Mouse (Mus musculus) retina, postnatal 7 days (tissue): ENCODE measurements around the gene Sept11.
A peak's percentile ranks its signal among the peaks of the same experiment; 100 is the strongest.

Experiments
- DNase-seq: peaks from one replicate; pipeline ENCODE4 v3.0.0-alpha.2; 2012; ENCODE audit warnings: low read depth, low spot score

The Sept11 gene

DNA sequence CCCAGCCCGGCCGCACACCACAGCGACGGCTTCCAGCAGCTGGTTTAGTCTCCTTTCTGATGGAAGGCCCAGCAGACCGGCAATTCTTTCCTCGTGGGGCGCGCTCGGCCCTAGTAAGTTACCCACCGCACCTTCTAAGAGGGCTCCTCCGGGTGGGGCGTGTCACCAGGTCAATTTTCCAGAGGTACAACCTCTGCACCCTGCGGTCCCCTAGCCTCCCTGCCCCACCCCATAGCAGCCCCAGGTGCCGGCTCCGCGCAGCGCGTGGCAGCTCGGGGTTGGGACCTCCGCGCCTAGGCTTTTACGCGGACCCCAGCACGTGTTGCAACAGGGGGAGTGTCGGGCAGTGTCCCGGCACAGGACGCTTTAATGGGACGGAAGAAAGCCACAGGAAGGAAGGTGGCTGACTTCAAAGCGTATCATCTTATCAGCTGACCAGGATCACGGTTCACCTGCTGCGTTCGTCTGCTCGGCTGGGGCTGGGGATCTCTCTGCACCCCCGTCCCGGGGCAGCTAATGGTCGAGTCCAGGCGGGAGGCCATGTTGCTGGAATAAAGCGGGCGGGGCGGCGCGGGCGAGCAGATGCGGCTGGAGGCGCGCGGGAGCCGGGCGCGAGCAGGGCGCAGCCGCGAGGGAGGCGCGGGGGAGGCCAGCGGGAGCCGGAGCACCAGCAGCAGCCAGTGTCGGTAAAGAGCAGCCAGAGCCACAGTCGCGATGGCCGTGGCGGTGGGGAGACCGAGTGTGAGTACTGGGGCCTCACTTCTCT lies at the start of gene Sept11:
TSS of gene Sept11 (plus strand) at position 581 of the 766 bp plus-strand sequence.
- DNase-seq, result peak; percentile 86

GRCm38 (mm10) chr5:93043688-93044583 lies 49.3 kb upstream of the Sept11 start:
- DNase-seq, result no peak

- DNase-seq, result no peak
Measured at GRCm38 (mm10) chr5:93044584-93045370, 48.5 kb upstream of the Sept11 start, which contains the start of gene Sowahb. Sowahb (minus strand) TSS chr5:93045022.

DNA sequence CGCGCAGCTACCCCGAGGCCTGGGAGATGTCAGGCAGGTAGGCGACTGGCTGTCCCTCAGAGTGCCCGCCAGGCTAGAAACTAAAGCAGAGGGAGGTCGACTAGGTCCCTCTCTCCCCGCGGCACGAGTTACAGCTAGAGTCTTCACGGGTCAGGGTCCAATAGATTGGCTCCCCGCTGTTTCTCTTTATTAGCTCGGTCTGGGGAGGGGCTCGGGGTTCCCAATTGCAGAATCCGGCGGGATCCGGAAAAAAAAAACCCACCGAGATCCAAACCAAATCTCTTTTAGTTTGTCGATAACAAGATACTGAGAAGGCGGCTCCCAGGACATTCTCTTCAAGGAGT lies 47.9 kb upstream of the Sept11 start:
- DNase-seq, result no peak

DNA sequence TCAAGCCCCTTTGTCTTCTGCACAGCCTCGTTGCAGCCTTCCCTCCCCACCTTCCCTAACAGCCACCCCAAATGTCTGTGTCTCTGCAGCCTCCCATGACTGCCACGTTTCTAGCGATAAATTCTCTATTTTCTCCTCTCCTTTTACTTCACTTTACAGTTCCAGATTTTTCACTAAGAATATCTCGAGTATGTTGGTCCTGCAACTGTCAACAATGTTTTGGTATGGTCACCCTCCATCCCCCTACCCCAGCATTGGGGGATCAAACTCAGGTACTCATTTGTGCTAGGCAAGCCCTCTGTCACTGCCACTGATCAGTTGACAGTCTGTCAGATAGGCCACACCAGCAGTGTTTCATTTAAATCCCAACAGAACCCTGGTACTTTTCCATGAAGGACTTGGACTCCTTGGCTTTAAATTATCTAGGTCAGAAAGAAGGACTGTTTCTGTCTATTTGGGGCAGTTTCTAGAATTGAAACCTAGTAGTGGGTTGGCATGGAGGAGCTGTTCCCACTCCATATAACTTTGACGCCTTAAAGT lies 46.9 kb upstream of the Sept11 start:
- no peak for DNase-seq

- no peak for DNase-seq
Measured at GRCm38 (mm10) chr5:93048481-93049240, 44.6 kb upstream of the Sept11 start.

- no peak for DNase-seq
Measured at GRCm38 (mm10) chr5:93049971-93050370, 43.3 kb upstream of the Sept11 start.

DNA sequence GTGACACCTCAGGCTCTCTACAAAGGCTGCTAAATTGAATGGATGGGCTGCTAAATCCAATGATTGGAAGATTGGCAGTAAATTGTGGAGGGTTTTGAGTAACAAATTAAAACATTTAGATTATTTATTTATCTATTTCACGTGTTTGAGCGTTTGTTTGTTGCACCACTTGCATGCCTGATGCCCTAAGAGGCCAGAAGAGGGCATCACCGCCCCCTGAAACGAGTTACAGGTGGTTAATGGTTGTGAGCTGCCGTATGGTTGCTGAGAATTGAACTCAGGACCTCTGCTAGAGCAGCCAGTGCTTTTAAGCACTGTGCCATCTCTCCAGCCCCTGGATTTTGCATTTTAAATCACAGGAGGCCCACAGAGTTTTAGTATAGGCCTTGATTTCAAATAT lies 42.2 kb upstream of the Sept11 start:
- DNase-seq, result no peak

DNA sequence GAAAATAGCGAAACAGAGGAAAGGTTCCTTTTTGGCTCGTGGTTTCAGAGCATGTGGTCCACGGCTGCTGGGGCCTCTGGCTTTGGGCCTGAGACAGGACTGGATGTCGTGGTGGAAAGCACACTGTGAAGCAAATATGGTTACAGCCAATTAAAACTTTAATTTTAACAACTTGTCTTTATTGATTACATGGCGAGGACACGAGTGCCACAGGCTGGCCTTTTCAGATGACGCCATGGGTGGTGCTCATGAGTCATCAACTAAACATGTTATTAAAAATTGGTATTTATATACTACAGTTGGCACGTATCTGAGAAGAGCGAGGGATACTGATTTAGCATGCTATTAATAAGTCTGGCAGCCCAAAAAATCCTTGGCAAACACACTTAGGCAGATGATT lies 41.3 kb upstream of the Sept11 start:
- no peak for DNase-seq

GRCm38 (mm10) chr5:93053606-93054397 lies 39.4 kb upstream of the Sept11 start:
- no peak for DNase-seq

GRCm38 (mm10) chr5:93060865-93061264 lies 32.4 kb upstream of the Sept11 start:
- no peak for DNase-seq

DNA sequence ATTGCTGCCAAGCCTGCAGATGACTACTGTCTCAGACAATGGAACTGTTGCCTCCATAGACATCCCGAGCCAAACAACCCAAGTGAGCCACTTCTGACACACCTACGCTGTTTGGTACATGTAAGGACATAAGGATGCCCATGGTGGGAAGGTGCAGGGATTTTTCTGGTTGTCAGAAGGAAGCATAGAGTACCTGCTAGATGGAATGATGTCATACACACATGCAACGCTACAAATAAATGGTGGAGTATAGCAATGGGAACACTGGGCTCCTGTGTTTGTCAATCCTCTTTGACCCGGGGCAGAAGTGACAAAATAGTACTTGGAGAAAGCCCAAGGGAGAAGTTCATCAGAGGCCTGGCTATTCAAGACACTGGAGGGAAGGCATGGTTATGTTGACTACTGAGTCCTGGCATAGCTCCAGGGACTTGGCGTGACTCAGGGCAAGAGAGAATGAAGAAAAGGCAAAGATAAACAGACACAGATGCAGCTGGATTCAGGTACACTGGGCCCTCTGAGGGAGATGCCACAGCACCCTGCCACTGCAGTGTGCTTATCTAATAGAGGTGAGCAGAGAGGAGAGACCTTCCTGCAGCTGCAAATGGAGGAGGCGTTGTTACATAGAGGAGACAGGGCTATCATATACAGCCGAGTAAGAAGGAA lies 15.4 kb upstream of the Sept11 start:
- DNase-seq, result no peak

DNA sequence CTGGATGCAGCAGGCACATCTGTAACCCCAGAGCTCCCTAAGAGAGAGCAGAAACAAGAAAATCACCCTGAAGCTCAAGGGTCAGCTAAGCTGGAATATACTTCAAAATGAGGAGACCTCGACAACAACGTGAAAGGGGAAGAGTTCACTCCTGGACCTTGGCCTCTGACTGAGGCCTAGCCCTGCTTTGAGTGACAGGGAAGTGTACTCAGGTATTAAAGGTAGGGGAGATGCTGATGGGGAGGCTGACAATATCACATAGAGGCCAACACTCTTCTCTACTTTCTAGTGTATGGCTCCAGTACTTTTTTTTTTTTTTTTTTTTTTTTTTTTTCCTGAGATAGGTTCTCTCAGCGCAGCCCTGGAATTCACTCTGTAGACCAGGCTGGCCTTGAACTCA lies 13.6 kb upstream of the Sept11 start:
- DNase-seq, result no peak

DNA sequence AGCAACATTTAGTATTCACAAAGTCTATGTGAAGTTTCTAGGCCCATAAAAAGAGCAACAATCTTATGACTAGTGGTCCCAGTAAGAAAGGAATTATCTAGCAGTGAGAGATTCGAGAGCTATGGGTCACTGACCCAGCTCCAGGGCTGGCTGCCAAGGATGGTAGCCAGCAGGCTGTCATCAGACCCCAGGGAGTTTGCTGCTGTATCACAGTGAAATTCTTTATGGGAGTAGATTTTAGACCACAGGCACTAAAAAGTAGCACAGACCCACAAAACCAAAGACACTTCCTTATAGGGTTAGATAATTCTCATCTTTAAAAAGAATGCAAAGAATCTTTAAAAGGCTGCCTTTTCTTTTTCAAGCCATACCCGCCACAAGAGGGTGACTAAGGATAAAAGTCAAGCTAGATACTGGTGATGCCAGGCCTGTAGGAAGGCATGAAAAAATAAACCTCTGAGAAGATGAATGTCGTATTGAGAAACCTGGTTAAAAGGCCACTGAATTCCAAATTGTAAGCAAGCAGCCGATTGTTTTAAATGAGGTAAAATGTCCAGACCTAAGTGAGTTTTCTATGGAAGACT lies 8.1 kb upstream of the Sept11 start:
- DNase-seq, result no peak

DNA sequence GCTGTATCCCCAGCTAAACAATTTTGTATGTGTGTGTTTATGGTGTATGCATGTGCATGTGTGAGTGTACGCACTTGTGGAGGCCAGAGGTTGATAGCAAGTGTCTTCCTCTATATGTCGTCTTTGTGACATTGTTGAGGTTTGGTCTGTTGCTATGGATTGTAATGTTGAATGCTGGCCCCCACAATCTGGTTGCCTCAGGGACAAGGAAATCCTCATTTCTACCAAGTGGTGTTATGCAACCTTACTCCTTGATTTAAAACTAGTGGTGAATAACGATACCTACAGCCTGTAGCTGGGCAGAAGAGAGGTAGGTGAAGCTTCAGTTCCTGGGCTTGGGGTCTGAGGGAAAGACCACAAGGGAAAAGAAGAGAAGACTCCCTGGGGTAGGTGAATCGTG lies 7.3 kb upstream of the Sept11 start:
- no peak for DNase-seq

DNA sequence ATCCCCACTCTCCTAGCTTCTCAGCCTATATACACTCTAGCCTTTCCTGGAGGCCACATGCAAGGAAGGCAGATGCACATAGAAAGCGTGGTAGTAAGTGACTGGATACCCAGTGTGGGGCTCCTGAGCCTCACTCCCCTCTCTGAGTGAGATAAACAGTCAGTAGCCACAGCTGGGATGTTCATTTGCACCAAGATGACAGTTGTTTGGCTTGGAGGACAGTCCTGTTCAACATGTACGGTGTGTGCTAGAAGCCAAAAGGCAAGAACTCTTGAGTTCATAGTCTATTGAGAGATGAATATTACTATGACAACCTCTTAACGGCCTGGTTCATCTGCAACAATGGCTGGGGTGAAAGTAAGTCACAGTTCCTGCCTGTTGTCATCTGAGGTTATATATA lies 2.0 kb upstream of the Sept11 start:
- no peak for DNase-seq

DNA sequence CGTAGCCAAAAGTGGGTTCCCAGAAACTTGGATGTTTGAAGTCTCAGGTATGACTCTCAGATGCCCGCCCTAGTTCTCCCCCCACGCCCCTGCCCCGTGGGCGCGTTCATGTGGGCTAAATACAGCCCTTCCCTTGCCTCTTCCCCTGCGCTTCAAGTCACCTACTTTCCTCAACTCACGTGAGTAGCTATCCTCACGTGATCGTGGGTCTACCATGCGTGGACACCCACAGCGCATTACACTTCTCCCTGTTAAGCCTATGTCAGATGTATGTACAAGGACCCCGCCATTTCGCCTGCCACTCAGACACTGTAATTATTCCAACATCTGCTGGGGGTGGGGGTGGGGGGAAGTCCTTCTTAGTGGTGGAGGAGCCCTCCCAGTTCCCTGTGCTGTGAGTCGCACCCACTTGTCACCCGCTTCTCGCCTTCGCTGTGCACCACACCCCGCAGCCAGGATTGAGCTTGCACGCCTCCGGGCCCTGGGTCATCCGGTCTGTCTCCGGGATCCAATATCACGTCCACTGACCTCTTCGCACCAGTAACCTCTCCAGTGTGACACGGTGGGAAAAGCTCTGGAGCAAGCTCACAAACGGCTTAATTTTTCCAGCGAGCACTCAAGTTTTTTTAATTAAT lies 973 bp upstream of the Sept11 start:
- peak; percentile 20 for DNase-seq

DNA sequence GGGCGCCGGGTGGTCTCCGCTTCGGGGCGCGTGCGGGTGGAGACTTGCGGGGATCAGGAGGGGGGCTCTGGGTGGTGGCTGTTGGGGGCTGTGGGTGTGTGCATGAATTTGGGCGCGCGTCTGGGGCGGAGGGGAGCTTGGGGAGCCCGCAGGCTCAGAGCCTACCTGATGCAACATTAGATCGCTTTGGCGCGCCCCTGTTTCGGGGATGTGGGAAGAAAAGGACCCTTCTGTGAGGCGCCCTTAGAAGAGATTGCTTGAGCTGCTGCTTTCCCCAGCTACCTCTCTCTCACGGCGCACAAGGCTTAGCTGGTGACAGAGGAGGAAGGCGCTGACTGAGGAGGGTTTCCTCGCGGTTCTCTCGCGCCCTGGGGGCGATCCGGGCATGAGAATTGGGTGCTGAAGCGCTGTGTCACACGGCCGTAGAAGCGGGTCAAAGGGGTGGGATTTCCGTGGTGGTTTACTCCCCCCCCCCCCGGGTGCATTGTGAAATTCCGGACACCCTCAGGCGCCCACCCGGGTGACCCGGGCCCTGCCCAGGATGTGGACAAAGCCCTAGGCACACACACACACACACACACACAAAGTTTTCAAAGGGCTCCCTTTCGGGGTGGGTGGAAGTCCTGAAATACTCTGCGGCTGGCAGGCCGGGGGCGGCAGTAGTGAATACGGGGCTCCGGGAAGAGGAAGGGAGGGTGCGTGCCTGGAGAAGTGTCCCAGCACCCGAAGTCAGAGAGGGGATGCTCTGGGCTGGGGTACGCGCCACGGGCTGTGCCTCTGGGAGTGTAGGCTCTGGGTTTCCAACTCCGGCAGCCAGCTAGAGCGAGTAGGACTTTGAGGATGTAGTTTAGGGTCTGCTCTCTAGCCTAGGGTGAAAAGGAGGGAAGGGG lies 646 bp downstream of the Sept11 start:
- peak; percentile 27 for DNase-seq
